Mouse (Mus musculus) lung, postnatal 10 days (tissue): ENCODE measurements at regions not wholly inside any gene's neighbourhood (a gene's known extent, or its start where the extent isn't known, plus 50 kb on each side); places are given as distances from the start of the nearest gene placed in this dataset.

Experiments
- DNase-seq: peaks from one replicate; pipeline ENCODE4 v3.0.0; 2021

GRCm38 (mm10) chr7:37096291-37096690 lies 398.4 kb downstream of the Tshz3 start:
- no peak for DNase-seq

DNA sequence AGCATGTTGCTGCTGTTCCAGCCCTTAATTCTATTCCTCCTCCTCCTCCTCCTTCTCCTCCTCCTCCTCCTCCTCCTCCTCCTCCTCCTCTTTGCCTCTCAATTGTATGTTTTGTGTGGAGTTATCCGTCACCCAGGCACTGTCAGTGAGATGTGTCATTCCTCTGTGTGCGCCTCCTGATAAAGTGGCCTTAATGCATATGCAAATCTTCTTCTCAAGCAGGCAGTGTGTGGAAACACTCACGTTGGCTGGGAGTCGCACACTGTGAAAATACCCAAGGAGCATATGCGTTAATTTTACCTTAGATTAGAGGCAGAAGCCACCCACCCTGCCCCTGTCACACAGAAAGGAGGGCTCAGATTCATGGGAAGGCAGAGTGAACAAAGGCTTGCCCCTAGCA lies 401.0 kb downstream of the Tshz3 start:
- no peak for DNase-seq

- DNase-seq = no peak
Measured at GRCm38 (mm10) chr7:37104671-37105070, 406.8 kb downstream of the Tshz3 start.

DNA sequence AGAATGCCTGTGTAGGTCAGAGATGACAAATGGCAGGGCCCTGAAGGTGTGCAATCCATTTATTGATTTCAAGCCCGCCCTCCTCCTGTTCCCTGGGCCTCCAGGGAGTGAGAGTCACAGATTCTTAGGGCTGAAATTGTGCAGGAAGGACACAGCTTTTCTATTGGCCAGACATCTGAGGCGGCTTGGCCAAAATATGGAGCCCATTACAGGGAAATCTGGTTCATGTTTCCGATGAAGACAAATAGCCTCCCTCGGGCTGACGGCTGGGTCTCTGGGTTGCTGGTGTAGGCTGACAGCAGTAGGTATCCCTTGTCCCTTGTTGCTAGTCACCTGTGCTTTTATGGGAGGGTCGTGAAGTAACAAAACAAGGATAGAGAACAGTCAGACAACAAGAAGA lies 413.2 kb downstream of the Tshz3 start:
- DNase-seq = no peak

DNA sequence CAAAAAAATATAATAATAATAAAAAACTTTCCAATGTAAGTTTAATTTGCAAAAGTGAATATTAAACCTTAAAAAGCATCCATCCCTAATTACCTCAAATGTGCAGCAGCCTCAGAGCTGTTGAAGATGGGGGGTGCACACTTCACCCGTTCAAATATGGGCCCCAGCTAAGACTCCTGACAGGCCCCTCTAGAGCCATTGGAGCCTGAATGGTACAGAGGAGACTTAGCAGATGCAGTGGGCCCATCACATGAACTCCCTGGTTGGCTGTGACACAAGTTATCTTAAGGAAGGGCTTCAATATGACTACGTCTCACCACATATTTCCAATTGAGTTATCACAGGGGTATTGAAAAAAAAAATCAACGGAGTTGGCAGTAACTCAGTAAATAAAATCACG lies 422.9 kb downstream of the Tshz3 start:
- no peak for DNase-seq

GRCm38 (mm10) chr7:37140191-37140590 lies 442.3 kb downstream of the Tshz3 start:
- DNase-seq = peak; percentile 4

DNA sequence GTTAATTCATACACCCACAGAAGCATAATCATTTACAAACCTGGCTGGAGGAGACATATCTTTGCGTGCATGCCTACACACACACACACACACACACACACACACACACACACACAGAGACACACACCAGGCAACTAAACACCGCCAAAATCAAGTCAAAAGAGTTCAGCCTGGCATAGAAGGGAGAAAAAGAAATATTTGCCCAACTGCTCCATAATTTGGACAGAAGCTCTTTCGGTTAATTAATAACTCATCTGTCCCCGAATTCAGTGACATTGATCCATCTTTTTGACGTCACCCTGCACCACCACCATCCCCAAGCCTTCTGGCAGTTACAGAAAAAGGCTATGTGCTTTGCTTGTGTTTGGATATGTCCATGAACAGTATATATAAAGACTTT lies 444.9 kb downstream of the Tshz3 start:
- no peak for DNase-seq

- DNase-seq = no peak
Measured at GRCm38 (mm10) chr7:37144303-37144702, 446.4 kb downstream of the Tshz3 start.

DNA sequence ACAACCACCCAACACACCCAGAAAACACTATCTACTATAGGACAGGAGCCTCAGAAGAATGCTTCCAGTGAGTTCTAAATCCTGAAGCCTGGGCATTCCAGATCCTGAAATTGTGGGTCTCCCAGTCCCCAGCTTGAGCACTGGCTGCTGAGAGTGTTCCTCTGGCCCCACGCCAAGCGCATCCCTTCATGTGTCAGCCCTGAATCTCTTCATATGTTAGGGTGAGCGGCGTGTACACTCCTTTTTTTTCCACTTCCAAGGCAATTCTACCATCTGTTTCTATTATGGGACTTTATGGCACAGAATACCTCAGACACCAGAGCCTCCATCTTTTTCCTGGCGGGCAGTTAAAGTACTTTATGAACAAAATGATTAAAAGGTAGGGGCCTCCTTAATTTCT lies 451.8 kb downstream of the Tshz3 start:
- peak; percentile 10 for DNase-seq

- DNase-seq = no peak
Measured at GRCm38 (mm10) chr7:37159801-37160200, 461.9 kb downstream of the Tshz3 start.

DNA sequence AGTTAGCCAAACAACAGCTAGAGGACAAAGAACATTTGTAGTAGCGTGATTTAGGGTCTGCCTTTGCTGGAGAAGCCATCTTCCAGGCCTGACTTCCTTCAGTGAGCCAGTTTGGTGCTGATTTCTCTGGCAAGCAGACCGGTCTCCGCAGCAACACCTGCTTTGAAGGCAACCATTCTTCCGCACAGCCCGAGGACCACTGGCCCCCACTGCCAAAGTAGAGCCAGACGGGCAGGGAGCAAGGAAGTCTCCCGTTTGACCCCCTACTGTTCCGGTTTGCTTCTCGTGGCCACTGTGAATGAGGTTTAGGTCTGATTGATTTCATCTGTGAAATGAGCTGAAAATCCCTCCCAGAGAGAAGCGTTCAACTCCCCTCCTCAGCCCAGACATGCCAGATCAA lies 471.0 kb downstream of the Tshz3 start:
- DNase-seq = no peak

- no peak for DNase-seq
Measured at GRCm38 (mm10) chr7:37175746-37176145, 477.8 kb downstream of the Tshz3 start.

GRCm38 (mm10) chr7:37178256-37178655 lies 480.3 kb downstream of the Tshz3 start:
- no peak for DNase-seq

- no peak for DNase-seq
Measured at GRCm38 (mm10) chr7:37179907-37180306, 482.0 kb downstream of the Tshz3 start.

DNA sequence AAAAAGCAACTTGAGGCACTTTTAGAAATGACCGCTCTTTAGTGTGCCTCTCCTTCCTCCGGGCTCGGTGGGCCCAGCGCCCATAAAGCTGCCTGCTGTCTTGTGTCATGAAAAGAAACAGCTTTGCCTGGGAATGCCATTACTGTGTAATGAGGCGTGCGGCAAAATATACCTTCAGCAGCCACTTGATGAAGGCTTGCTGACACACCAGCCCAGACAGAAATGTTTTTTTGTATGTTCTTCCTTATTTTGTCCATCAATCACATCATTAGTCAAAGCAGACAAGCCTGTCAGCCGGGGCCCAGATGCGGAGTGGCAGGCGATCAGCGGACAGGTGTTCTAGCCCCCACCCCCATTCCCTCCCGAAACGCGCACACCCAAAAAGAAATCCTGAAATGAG lies 482.5 kb downstream of the Tshz3 start:
- DNase-seq = peak; percentile 32

- DNase-seq = no peak
Measured at GRCm38 (mm10) chr7:37181109-37181508, 483.2 kb downstream of the Tshz3 start.

- DNase-seq = no peak
Measured at GRCm38 (mm10) chr7:37192536-37192935, 494.6 kb downstream of the Tshz3 start.

GRCm38 (mm10) chr7:37204800-37205199 lies 506.9 kb downstream of the Tshz3 start:
- DNase-seq = no peak

- DNase-seq = no peak
Measured at GRCm38 (mm10) chr7:37208305-37208704, 510.4 kb downstream of the Tshz3 start.

DNA sequence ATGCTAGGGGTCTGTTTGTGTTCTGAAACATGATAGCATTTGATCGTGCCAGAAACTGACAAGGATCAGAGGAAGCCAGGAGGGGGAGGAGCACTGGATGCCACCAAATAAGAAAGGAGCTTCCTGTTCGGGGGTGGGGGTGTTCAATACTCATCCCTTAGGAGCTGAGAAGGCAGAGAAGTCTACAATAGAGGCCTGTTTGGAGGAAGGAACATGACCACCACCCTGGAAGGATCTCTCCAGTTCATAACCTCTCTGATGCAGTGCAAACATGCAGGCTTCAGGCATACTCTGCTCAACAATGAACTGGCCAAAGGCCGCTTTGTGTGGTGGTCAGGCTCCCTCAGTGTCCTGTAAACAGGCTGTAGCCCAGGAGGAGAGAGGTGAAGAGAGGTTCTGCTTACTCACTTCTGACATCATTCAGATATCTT lies 515.8 kb downstream of the Tshz3 start:
- peak; percentile 25 for DNase-seq

DNA sequence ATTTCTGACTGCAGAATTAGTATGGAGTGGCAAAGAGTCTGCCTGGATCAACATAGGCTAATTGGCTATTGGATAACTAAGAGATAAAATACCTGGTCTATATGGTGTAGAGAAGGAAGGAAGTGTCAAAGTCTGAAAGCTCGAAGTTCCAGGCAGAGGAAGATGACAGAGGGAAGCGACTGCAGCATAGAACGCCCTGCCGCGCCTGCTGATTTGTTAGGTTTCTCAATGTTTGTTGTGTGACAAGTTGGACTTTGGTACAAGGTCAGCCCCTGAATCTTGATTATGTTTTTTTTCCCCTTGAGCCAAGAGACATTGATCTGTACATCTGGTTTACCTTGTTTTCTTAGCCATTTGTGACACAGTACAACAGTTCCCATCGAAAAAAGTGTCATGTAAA lies 517.6 kb downstream of the Tshz3 start:
- no peak for DNase-seq

- no peak for DNase-seq
Measured at GRCm38 (mm10) chr7:37220476-37220875, 522.6 kb downstream of the Tshz3 start.

GRCm38 (mm10) chr7:37226423-37226822 lies 528.5 kb downstream of the Tshz3 start:
- no peak for DNase-seq

DNA sequence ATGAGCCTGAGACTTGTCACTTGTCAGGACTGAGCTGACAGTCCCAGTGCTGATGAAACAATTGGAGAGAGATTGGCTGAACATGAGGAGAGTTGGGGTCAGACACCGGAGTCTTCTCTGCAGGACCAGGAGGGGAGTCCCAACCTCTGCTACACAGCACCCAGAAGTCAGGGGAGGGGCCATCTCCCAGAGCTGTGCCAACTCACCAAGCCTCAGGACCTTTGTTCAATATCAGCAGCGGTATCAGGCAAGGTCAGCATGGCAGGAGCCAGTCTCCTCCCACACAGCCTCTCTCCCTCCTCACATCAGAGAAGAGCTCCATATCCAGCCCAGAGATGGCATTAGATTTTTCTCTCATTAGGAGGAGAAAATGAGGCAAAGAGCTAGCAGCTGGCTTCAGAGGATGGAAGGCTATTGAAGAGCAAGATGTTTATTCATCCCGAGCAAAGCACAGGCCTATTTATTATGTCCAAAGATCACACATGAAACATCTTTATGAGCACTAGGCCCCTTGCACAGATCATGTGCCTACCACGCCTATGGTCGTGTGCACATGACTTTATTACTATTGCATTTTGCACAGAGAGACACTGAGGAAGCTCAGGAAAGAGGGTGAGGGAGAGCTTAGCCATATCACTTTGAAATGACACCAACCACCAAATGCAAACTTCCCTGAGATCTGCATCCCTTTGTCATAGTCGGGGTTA lies 532.9 kb downstream of the Tshz3 start:
- DNase-seq = no peak

GRCm38 (mm10) chr7:37240832-37241231 lies 532.6 kb downstream of the Zfp536 start:
- DNase-seq = no peak
